In the genomic region with DNA sequence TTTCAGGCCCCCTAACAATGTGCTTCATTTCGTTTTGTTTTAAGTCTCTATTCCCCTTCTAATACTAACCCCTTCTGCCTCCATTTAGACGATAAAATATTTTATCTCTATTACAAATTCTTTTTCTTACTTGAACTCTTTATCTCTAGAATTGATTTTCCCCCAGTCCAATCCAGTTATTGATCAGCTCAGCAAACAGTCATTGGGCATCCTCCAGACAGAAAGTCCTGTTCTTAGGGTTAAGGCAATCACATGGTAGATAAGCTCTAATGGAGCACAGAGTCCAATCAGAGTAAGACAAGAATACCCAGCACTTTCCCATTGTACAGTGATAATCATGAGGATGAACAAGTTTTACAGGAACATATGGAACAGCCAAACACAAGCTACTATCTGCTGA, we compare ENCODE assay signal across 35 mouse cellular contexts.
"Had no signal": no experiment of that assay in that cellular context is flagged by ENCODE, and none has a peak within 500 bp of the region (broad histone marks: within the 10 kb centered on the region; RNA-seq: fewer than 3 reads in every experiment).

No protein-coding gene starts in this region.

- H3K4me1 ChIP-seq: heart, embryonic 10.5 days; heart, embryonic 12.5 days; heart, embryonic 13.5 days; heart, embryonic 15.5 days; hindbrain, embryonic 10.5 days; hindbrain, embryonic 12.5 days; hindbrain, embryonic 13.5 days; hindbrain, embryonic 15.5 days; intestine, embryonic 15.5 days; kidney, embryonic 15.5 days had no signal

- H3K27me3 ChIP-seq: heart, embryonic 12.5 days; heart, embryonic 13.5 days; heart, embryonic 15.5 days; hindbrain, embryonic 12.5 days; hindbrain, embryonic 13.5 days; hindbrain, embryonic 15.5 days; intestine, embryonic 15.5 days; kidney, embryonic 15.5 days had no signal

- H3K36me3 ChIP-seq: heart, embryonic 10.5 days; heart, embryonic 12.5 days; heart, embryonic 13.5 days; heart, embryonic 15.5 days; hindbrain, embryonic 10.5 days; hindbrain, embryonic 12.5 days; hindbrain, embryonic 13.5 days; hindbrain, embryonic 15.5 days; intestine, embryonic 15.5 days; kidney, embryonic 15.5 days had no signal

- H3K9me3 ChIP-seq: heart, embryonic 10.5 days; heart, embryonic 12.5 days; heart, embryonic 13.5 days; heart, embryonic 15.5 days; hindbrain, embryonic 10.5 days; hindbrain, embryonic 12.5 days; hindbrain, embryonic 13.5 days; hindbrain, embryonic 15.5 days; intestine, embryonic 15.5 days; kidney, embryonic 15.5 days had no signal

- ATAC-seq: hindbrain, embryonic 16.5 days; hindbrain, postnatal 0 days; inflammation-experienced regulatory T-cells, adult 6 months; intestine, embryonic 15.5 days; intestine, embryonic 16.5 days; intestine, postnatal 0 days had no signal

- H3K27ac ChIP-seq: heart, embryonic 10.5 days; heart, embryonic 13.5 days; heart, embryonic 15.5 days; hindbrain, embryonic 10.5 days; hindbrain, embryonic 12.5 days; hindbrain, embryonic 13.5 days; hindbrain, embryonic 14.5 days; hindbrain, embryonic 15.5 days; hindbrain, postnatal 0 days; intestine, embryonic 15.5 days; kidney, embryonic 15.5 days; kidney, postnatal 0 days had no signal

- H3K4me3 ChIP-seq: heart, embryonic 10.5 days; heart, embryonic 12.5 days; heart, embryonic 13.5 days; heart, embryonic 15.5 days; hindbrain, embryonic 10.5 days; hindbrain, embryonic 12.5 days; hindbrain, embryonic 13.5 days; hindbrain, embryonic 15.5 days; intestine, embryonic 15.5 days; kidney, embryonic 15.5 days; layer of hippocampus, adult 2 months had no signal

- H3K4me2 ChIP-seq: heart, embryonic 11.5 days; heart, embryonic 12.5 days; heart, embryonic 13.5 days; heart, embryonic 15.5 days; hindbrain, embryonic 12.5 days; hindbrain, embryonic 13.5 days; hindbrain, embryonic 14.5 days; hindbrain, embryonic 15.5 days; intestine, embryonic 15.5 days; kidney, embryonic 15.5 days had no signal

- H3K9ac ChIP-seq: heart, embryonic 12.5 days; heart, embryonic 13.5 days; heart, embryonic 15.5 days; hindbrain, embryonic 12.5 days; hindbrain, embryonic 13.5 days; hindbrain, embryonic 14.5 days; hindbrain, embryonic 15.5 days; intestine, embryonic 15.5 days; kidney, embryonic 15.5 days had no signal

- DNase-seq: heart, postnatal 10 days; heart, postnatal 14 days; heart, postnatal 36 days; heart, postnatal 4 days; kidney, adult 11 months; kidney, adult 18-20 months; kidney, adult 2 months; kidney, adult 8-10 months; kidney, adult 9 months; kidney, postnatal 10 days; kidney, postnatal 14 days; kidney, postnatal 25 days; kidney, postnatal 36 days; kidney, postnatal 4 days; layer of hippocampus, adult 9-11 months; layer of hippocampus, postnatal 36 days had no signal
